Mouse (Mus musculus) liver, embryonic 14.5 days (tissue): Measurements from ENCODE around the gene Gm16181. TPM values are rescaled to one million over a fixed set of nuclear protein-coding genes. Genes with fewer than 3 reads are reported as not detected.

ENCODE experiments used
- ATAC-seq: fragments of 200-750 bp; cut with Nextera tagmentation; 2 replicates; pipeline ENCODE4 v1.8.0; 2017; ENCODE audit warnings: moderate number of reproducible peaks, mild to moderate bottlenecking, moderate library complexity; ENCODE audit not compliant: insufficient read depth
- DNase-seq, 3 experiments: peaks; one replicate each; pipeline ENCODE4 v3.0.0-alpha.2; 2012 to 2013; ENCODE audit warnings: low read depth in 3 of 3, low spot score in 3 of 3
- H3K27ac ChIP-seq: fragments of 300-500 bp; sonication (generic); 2 replicates; pipeline ENCODE4 v1.5.1; 2014; ENCODE audit warnings: moderate library complexity, mild to moderate bottlenecking, control low read depth, inconsistent platforms
- H3K27me3 ChIP-seq: fragments of 300-500 bp; sonication (generic); 2 replicates; pipeline ENCODE4 v1.6.1; 2014; ENCODE audit warnings: mild to moderate bottlenecking, low read length, moderate library complexity; ENCODE audit not compliant: control insufficient read depth, insufficient read depth
- H3K36me3 ChIP-seq: fragments of 300-500 bp; sonication (generic); replicated peaks from 2 replicates; pipeline ENCODE4 v1.6.1; 2014; ENCODE audit warnings: low read depth; ENCODE audit not compliant: control insufficient read depth, insufficient read depth
- H3K4me1 ChIP-seq, 2 experiments: fragments of 200-500 bp in 1 of 2; fragments of 300-500 bp in 1 of 2; sonication (generic) in 1 of 2; replicated peaks; 2 replicates each; pipeline ENCODE4 v1.6.1; 2012 to 2014; ENCODE audit warnings: antibody characterized with exemption in 1 of 2, inconsistent platforms in 1 of 2, low read length in 1 of 2; ENCODE audit not compliant: control insufficient read depth in 2 of 2, insufficient read depth in 2 of 2
- H3K4me2 ChIP-seq: fragments of 300-500 bp; sonication (generic); 2 replicates; pipeline ENCODE4 v1.6.1; 2014; ENCODE audit warnings: low read depth, mild to moderate bottlenecking, control low read depth, moderate library complexity
- H3K4me3 ChIP-seq, 2 experiments: fragments of 200-500 bp in 1 of 2; fragments of 300-500 bp in 1 of 2; sonication (generic) in 1 of 2; 2 replicates each; pipeline ENCODE4 v1.5.1; 2012 to 2014; ENCODE audit warnings: low read depth in 2 of 2, low read length in 2 of 2, mild to moderate bottlenecking in 2 of 2, control low read depth in 1 of 2, inconsistent platforms in 1 of 2, moderate library complexity in 1 of 2; ENCODE audit not compliant: insufficient read depth in 1 of 2
- H3K9ac ChIP-seq: fragments of 300-500 bp; sonication (generic); replicated peaks from 2 replicates; pipeline ENCODE4 v1.6.1; 2014; ENCODE audit warnings: mild to moderate bottlenecking, control low read depth, moderate library complexity
- H3K9me3 ChIP-seq: fragments of 300-500 bp; sonication (generic); 2 replicates; pipeline ENCODE4 v1.6.1; 2016; ENCODE audit warnings: low read length, mixed read lengths; ENCODE audit not compliant: control insufficient read depth
- CTCF ChIP-seq: IDR thresholded peaks from 2 replicates; pipeline ENCODE4 v1.5.1; 2016; ENCODE audit warnings: antibody characterized with exemption, low read depth, control low read depth
- EP300 ChIP-seq: IDR thresholded peaks from 2 replicates; pipeline ENCODE4 v1.6.1; 2016; ENCODE audit warnings: antibody characterized with exemption, low read depth
- WGBS: fragments of 180-500 bp; shearing (Covaris S2); extraction: QIAGEN DNeasy Blood & Tissue Kit; methylation state at CpG from one replicate; pipeline ENCODE4 v1.1.7; 2014; ENCODE audit not compliant: insufficient replicate concordance; 5-methylcytosine and 5-hydroxymethylcytosine counted together
- polyA plus RNA-seq, 2 experiments: library from polyadenylated mRNA; depleted of rRNA in 1 of 2; stranded (reverse) in 1 of 2; unstranded in 1 of 2; fragments of >200 nt; fragmentation: Nextera tagmentation in 1 of 2; extraction: Ambion mirVana in 1 of 2; gene quantifications; 2 replicates each; pipeline versions ENCODE4 v1.2.1 to v1.2.3; 2012 to 2014

Gene Gm16181
- polyA plus RNA-seq, 2 experiments: 0.21 TPM; not detected in 1

DNA sequence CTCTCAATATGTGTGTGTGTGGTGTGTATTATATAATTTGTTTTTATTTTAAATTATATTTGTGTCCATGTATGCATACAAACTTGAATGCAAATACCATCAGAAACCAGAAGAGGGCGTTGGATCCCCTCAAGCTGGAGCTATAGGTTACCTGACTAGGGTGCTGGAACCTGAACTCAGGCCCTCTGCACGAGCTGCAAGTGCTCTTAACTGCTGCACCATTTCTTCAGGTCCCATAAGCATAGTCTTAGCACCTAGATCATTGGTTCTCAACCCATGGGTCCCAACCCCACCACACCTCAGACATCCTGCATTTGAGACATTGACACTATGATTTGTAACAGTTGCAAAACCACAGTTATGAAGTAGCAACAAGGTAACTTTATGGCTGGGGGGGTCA lies 28.9 kb upstream of the Gm16181 start:
- DNase-seq (no peak), ATAC-seq (no peak)
- no peak overlapping the region for H3K27ac ChIP-seq
- H3K4me3 ChIP-seq: no peak overlapping the region
- TF ChIP-seq CTCF (peak; percentile 27; the same call in 1 of the 2 replicates), EP300 (no peak)
- peaks cover 14% of the 10 kb centered on the region for H3K27me3 ChIP-seq
- no peak overlapping the region for H3K4me2 ChIP-seq
- 42% methylated on average over 2 of the region's 2 CpGs for WGBS
- no peaks in the 10 kb centered on the region for H3K36me3 ChIP-seq
- H3K9me3 ChIP-seq: no peaks in the 10 kb centered on the region
- peaks cover 0 to 13% of the 10 kb centered on the region in 2 experiments; a peak in 2 of 4 replicates for H3K4me1 ChIP-seq
- H3K9ac ChIP-seq: no peak overlapping the region

DNA sequence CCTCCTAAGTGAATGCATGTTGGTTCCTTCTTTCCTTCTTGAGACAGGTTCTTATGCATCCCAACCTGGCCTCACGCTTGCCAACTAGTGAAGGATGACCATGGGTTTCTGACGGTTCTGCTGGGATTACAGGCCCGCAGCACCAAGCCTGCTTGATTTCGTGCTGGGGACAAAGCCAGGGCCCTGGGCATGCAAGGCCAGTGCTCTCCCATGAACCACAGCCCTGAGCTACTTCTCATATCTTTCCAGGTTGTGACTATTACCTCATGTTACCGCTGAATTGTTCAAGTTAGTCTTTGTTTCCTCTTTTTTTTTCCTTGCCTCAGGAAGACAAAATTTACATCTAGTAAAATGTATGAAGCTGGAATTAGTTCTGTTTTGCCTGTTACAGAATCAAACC lies 27.7 kb upstream of the Gm16181 start:
- H3K4me1 ChIP-seq: peaks cover 0 to 13% of the 10 kb centered on the region in 2 experiments; a peak in 2 of 4 replicates
- no peak for ATAC-seq
- no peak for DNase-seq
- no peak overlapping the region for H3K4me3 ChIP-seq
- no peak overlapping the region for H3K4me2 ChIP-seq
- peaks cover 14% of the 10 kb centered on the region for H3K27me3 ChIP-seq
- no peaks in the 10 kb centered on the region for H3K36me3 ChIP-seq
- no peak overlapping the region for H3K9ac ChIP-seq
- WGBS: 46% methylated on average over 5 of the region's 5 CpGs
- no peak for TF ChIP-seq CTCF
- TF ChIP-seq EP300: no peak
- H3K9me3 ChIP-seq: no peaks in the 10 kb centered on the region
- H3K27ac ChIP-seq: no peak overlapping the region

DNA sequence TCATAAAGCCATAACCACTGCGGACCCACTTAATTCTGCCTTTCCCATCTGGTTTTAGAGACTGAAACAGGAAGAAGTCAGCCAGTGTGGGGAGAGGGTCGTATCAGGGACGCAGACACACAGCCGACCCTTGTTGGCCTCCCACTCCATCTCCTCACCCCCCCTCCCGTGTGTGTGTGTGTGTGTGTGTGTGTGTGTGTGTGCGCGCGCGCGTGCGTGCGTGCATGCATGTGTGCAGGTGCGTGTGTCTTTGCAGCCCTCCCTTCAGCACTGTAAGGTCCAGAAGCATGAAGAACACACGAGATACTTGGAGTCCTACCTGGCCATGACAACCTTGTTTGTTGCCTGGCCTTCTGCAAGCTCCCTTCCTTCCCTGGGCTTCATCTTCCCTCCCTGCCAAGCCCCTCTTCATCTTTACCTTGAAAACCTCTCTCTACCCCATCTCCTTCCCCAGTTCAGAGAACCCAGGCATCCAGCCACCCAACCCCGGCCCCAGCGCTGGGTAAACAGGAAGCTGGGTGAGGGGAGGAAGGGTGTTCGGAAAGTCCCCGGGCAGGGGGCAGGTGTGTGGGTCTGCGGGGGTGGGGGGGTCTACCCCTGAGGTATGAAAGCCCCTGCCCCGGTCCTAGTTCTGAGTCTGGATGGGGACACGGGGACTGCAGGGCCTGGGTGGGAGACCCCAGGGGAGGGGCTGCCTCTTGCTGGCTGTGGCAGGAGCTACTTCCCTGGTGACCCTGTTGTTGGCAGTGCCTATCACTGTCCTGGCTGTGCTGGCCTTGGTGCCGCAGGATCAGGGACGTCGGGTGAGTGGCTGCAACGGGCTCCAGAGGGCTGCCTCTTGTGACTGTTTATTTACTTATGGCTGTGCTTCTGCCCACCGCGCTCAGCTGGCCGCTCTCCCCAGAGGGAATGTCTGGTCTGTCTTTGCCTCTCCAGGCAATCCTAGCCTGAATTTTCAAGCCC lies 26.5 kb upstream of the Gm16181 start, which contains the start of gene Ltb:
Ltb (plus strand) TSS at position 559 of the 963 bp plus-strand sequence.
- WGBS: 43% methylated on average over 28 of the region's 28 CpGs

DNA sequence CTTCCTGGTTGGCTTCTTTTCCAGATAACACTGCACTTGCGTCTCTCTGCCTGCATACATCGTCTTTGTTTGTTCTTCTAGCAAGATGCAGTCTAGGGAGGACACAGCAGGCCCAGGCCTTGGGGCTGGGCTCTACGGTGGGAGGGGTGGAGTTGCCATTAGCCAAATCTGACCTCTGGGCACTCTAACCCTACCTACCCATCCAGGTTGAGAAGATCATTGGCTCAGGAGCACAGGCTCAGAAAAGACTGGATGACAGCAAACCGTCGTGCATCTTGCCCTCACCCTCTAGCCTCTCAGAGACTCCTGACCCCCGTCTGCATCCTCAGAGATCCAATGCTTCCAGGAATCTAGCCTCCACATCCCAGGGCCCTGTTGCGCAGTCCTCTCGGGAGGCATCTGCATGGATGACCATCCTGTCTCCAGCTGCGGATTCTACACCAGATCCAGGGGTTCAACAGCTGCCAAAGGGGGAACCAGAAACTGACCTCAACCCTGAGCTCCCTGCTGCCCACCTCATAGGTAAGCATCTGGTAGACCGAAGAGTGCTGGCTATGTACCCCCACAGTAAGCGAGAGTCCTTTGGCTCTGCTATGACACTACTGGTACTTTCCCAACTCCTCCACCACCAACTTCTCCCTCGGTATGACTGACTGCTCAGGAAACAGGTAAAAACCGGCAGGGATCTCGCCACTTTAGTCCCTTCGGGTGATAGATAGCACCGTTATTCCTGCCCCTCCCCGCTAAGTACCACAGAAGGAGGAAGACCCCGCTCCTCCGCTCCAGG lies 25.6 kb upstream of the Gm16181 start:
- H3K36me3 ChIP-seq: no peaks in the 10 kb centered on the region
- H3K27ac ChIP-seq: no peak overlapping the region
- no peak overlapping the region for H3K9ac ChIP-seq
- TF ChIP-seq CTCF (no peak), EP300 (no peak)
- peak overlapping the region; percentile 65 for H3K4me2 ChIP-seq
- H3K4me1 ChIP-seq: peaks cover 0 to 10% of the 10 kb centered on the region in 2 experiments; a peak in 2 of 4 replicates
- DNase-seq: no peak
- no peaks in the 10 kb centered on the region for H3K9me3 ChIP-seq
- peak overlapping the region; percentile 43 to 44 for H3K4me3 ChIP-seq
- WGBS: 34% methylated on average over 19 of the region's 19 CpGs
- H3K27me3 ChIP-seq: peaks cover 14% of the 10 kb centered on the region
- no peak; the same call in 1 of the 2 replicates for ATAC-seq

More for the DNA sequence above, 26.5 kb upstream of the Gm16181 start, which contains the start of gene Ltb:
- peak within 1 kb of the TSS in 1 of 2 experiments; percentile 43; a peak in 1 of 4 replicates for H3K4me3 ChIP-seq
- no peak for TF ChIP-seq EP300
- no peak for TF ChIP-seq CTCF
- peak within 1 kb of the TSS; percentile 65 for H3K4me2 ChIP-seq
- peaks cover 0 to 13% of the 10 kb centered on the region in 2 experiments; a peak in 2 of 4 replicates for H3K4me1 ChIP-seq
- no peaks in the 10 kb centered on the region for H3K9me3 ChIP-seq
- ATAC-seq: no peak
- H3K36me3 ChIP-seq: no peaks in the 10 kb centered on the region
- no peak within 1 kb of the TSS for H3K9ac ChIP-seq
- peaks cover 14% of the 10 kb centered on the region for H3K27me3 ChIP-seq
- H3K27ac ChIP-seq: no peak within 1 kb of the TSS
- no peak for DNase-seq
